Mouse (Mus musculus): ENCODE results near the gene Map3k7cl.

Map3k7cl gene

GRCm38 (mm10) chr16:87644111-87644770 is 91.1 kb downstream of the Map3k7cl start:
- no peak for DNase-seq

All from cerebellum, adult 8-10 months (tissue).